Mouse (Mus musculus) embryonic facial prominence, embryonic 15.5 days (tissue): ENCODE data around the gene Slc25a29. TPM values are rescaled to one million over a fixed set of nuclear protein-coding genes. Genes with fewer than 3 reads are reported as not detected.
"Not testable (repeated sequence)": the region's sequence is repeated elsewhere in the genome, so short reads cannot be mapped to it uniquely, and the experiment has no call there.

ENCODE experiments used
- ATAC-seq: fragments of 200-750 bp; cut with Nextera tagmentation; 2 replicates; pipeline ENCODE4 v1.8.0; 2017; ENCODE audit warnings: low read depth, moderate TSS enrichment; ENCODE audit not compliant: insufficient number of reproducible peaks, low FRiP score, low TSS enrichment
- H3K27ac ChIP-seq: fragments of 300-500 bp; sonication (generic); replicated peaks from 2 replicates; pipeline ENCODE4 v1.5.1; 2015; ENCODE audit warnings: mild to moderate bottlenecking, inconsistent platforms
- H3K27me3 ChIP-seq: fragments of 300-500 bp; sonication (generic); 2 replicates; pipeline ENCODE4 v1.6.1; 2015; ENCODE audit warnings: inconsistent platforms
- H3K36me3 ChIP-seq: fragments of 300-500 bp; sonication (generic); 2 replicates; pipeline ENCODE4 v1.6.1; 2015; ENCODE audit warnings: mild to moderate bottlenecking, inconsistent platforms
- H3K4me1 ChIP-seq: fragments of 300-500 bp; sonication (generic); 2 replicates; pipeline ENCODE4 v1.6.1; 2015; ENCODE audit warnings: inconsistent platforms
- H3K4me2 ChIP-seq: fragments of 300-500 bp; sonication (generic); replicated peaks from 2 replicates; pipeline ENCODE4 v1.6.1; 2015; ENCODE audit warnings: mild to moderate bottlenecking, inconsistent platforms
- H3K4me3 ChIP-seq: fragments of 300-500 bp; sonication (generic); replicated peaks from 2 replicates; pipeline ENCODE4 v1.5.1; 2015; ENCODE audit warnings: mild to moderate bottlenecking, inconsistent platforms
- H3K9ac ChIP-seq: fragments of 300-500 bp; sonication (generic); 2 replicates; pipeline ENCODE4 v1.6.1; 2015; ENCODE audit warnings: inconsistent platforms
- H3K9me3 ChIP-seq: fragments of 300-500 bp; sonication (generic); replicated peaks from 2 replicates; pipeline ENCODE4 v1.6.1; 2016; ENCODE audit warnings: inconsistent platforms
- WGBS: fragments of 180-500 bp; shearing (Covaris S2); methylation state at CpG from one replicate; pipeline ENCODE4 v1.1.7; 2015; 5-methylcytosine and 5-hydroxymethylcytosine counted together
- polyA plus RNA-seq: library from polyadenylated mRNA; unstranded; fragments of >200 nt; fragmentation: Nextera tagmentation; extraction: Ambion mirVana; gene quantifications from 2 replicates; pipeline ENCODE4 v1.2.1, GENCODE M21; 2015

Gene Slc25a29
- polyA plus RNA-seq, 1 experiment from 2014 or later: 11.3 TPM

GRCm38 (mm10) chr12:108856186-108856585 lies 20.5 kb upstream of the Slc25a29 start:
- 77% methylated on average over 8 of the region's 8 CpGs for WGBS
- Histone ChIP-seq H3K9me3 (no peaks in the 10 kb centered on the region), H3K27ac (no peak overlapping the region), H3K36me3 (peaks cover 20% of the 10 kb centered on the region; the same call in 1 of the 2 replicates), H3K4me3 (no peak overlapping the region), H3K9ac (no peak overlapping the region), H3K27me3 (no peaks in the 10 kb centered on the region), H3K4me2 (no peak overlapping the region), H3K4me1 (0 out of 2 replicates have a peak, but pooled peaks cover 6% of the 10 kb centered on the region)
- ATAC-seq: no peak

DNA sequence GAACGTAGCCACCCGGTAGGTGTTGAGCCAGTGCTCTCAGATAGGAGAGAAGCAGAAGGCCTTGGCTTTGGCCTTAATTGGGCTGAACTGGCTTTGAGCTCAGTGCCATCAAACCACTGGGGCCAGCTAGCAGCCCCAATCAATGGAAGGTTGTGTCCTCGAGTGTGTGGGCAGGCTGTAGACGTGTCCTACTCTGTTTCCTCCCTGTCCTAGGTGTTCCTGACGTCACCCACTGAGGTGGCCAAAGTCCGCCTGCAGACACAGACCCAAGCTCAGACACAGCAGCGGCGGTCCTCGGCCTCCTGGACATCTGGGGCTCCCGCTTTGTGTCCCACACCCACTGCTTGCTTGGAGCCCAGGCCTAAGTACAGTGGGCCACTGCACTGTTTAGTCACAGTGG lies 19.4 kb upstream of the Slc25a29 start:
- 87% methylated on average over 10 of the region's 10 CpGs for WGBS
- no peak overlapping the region for H3K9ac ChIP-seq
- H3K27me3 ChIP-seq: no peaks in the 10 kb centered on the region
- H3K4me1 ChIP-seq: 0 out of 2 replicates have a peak, but pooled peaks cover 6% of the 10 kb centered on the region
- no peaks in the 10 kb centered on the region for H3K9me3 ChIP-seq
- no peak overlapping the region for H3K4me3 ChIP-seq
- no peak overlapping the region for H3K4me2 ChIP-seq
- ATAC-seq: no peak
- H3K27ac ChIP-seq: no peak overlapping the region
- H3K36me3 ChIP-seq: peaks cover 11% of the 10 kb centered on the region; the same call in 1 of the 2 replicates

GRCm38 (mm10) chr12:108852822-108853221 lies 17.1 kb upstream of the Slc25a29 start:
- Histone ChIP-seq H3K4me3 (no peak overlapping the region), H3K36me3 (no peaks in the 10 kb centered on the region), H3K9me3 (no peaks in the 10 kb centered on the region), H3K9ac (no peak overlapping the region), H3K4me2 (no peak overlapping the region), H3K4me1 (0 out of 2 replicates have a peak, but pooled peaks cover 6% of the 10 kb centered on the region), H3K27me3 (no peaks in the 10 kb centered on the region), H3K27ac (no peak overlapping the region)
- WGBS: 89% methylated on average over 8 of the region's 8 CpGs
- ATAC-seq: no peak

- no peak for ATAC-seq
- Histone ChIP-seq H3K4me1 (0 out of 2 replicates have a peak, but pooled peaks cover 5% of the 10 kb centered on the region), H3K36me3 (no peaks in the 10 kb centered on the region), H3K9ac (no peak overlapping the region), H3K4me3 (no peak overlapping the region), H3K27me3 (no peaks in the 10 kb centered on the region), H3K27ac (no peak overlapping the region), H3K9me3 (no peaks in the 10 kb centered on the region), H3K4me2 (no peak overlapping the region)
- 78% methylated on average over 8 of the region's 8 CpGs for WGBS
These were observed 15.2 kb upstream of the Slc25a29 start for GRCm38 (mm10) chr12:108850886-108851285.

DNA sequence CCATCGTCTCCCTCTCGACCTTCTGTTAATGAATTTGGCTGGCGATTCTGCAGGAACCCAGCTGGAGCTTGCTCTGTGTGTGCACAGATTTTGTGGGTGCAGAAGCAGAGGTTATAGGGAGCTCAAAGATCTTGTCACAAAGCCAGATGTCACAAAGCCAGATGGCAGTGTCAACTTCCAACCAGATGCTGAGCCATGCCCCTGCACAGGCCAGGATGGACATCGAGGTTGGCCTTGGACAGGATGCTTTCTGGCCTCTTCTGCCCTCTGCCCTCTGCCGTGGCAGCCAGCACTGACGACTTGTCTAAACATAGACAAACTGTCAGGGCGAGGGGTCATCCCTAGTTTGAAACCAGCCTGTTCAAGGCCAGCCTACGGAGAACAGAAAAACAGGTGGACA lies 14.4 kb upstream of the Slc25a29 start:
- no peak for ATAC-seq
- no peak overlapping the region for H3K9ac ChIP-seq
- no peak overlapping the region for H3K4me2 ChIP-seq
- H3K9me3 ChIP-seq: no peaks in the 10 kb centered on the region
- H3K4me3 ChIP-seq: no peak overlapping the region
- 49% methylated on average over 8 of the region's 8 CpGs for WGBS
- no peaks in the 10 kb centered on the region for H3K4me1 ChIP-seq
- H3K36me3 ChIP-seq: peaks cover 6% of the 10 kb centered on the region
- H3K27ac ChIP-seq: no peak overlapping the region
- H3K27me3 ChIP-seq: no peaks in the 10 kb centered on the region

DNA sequence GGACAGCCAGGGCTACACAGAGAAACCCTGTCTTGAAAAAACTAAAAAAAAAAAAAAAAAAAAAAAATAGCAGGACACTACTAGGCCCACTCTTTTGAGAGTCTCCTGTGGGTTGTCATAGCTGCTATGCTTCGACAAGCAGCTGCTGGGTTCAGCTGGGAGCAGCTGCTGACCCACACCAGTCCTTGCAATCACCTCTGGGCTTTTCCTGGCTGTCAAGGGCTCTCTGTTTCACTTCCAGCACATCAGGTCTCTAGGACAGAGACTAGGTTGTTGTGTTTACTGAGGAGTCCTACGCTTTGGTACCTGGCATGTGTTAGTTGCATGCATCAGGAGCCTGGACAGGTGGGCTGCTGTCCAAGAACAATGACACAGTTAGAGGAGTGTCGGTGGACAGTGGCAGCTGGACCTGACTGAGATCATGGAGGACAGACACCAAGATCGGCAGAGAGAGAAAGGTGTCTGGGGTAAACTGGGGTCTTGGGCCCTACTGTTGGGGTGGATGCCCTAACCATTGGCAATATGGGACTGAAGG lies 13.9 kb upstream of the Slc25a29 start:
- WGBS: 80% methylated on average over 4 of the region's 4 CpGs

GRCm38 (mm10) chr12:108848033-108848432 lies 12.3 kb upstream of the Slc25a29 start:
- H3K4me1 ChIP-seq, H3K27ac ChIP-seq, H3K27me3 ChIP-seq, H3K4me2 ChIP-seq, H3K4me3 ChIP-seq, H3K9ac ChIP-seq, H3K9me3 ChIP-seq, ATAC-seq: not testable (repeated sequence)
- WGBS: 93% methylated on average over 3 of the region's 3 CpGs
- peaks cover 22% of the 10 kb centered on the region for H3K36me3 ChIP-seq

More for the DNA sequence above, 13.9 kb upstream of the Slc25a29 start:
- no peaks in the 10 kb centered on the region for H3K9me3 ChIP-seq
- peaks cover 11% of the 10 kb centered on the region for H3K36me3 ChIP-seq
- no peak overlapping the region for H3K27ac ChIP-seq
- no peak overlapping the region for H3K9ac ChIP-seq
- H3K4me1 ChIP-seq: no peaks in the 10 kb centered on the region
- H3K4me2 ChIP-seq: no peak overlapping the region
- no peak overlapping the region for H3K4me3 ChIP-seq
- no peaks in the 10 kb centered on the region for H3K27me3 ChIP-seq
- ATAC-seq: no peak

- Histone ChIP-seq H3K4me3 (no peak overlapping the region), H3K4me2 (no peak overlapping the region), H3K27me3 (no peaks in the 10 kb centered on the region), H3K9me3 (no peaks in the 10 kb centered on the region), H3K36me3 (peaks cover 48% of the 10 kb centered on the region), H3K9ac (no peak overlapping the region), H3K27ac (no peak overlapping the region), H3K4me1 (peaks cover 8% of the 10 kb centered on the region)
- no peak for ATAC-seq
- WGBS: 85% methylated on average over 7 of the region's 7 CpGs
These were observed 7.0 kb upstream of the Slc25a29 start for GRCm38 (mm10) chr12:108842663-108843062.

DNA sequence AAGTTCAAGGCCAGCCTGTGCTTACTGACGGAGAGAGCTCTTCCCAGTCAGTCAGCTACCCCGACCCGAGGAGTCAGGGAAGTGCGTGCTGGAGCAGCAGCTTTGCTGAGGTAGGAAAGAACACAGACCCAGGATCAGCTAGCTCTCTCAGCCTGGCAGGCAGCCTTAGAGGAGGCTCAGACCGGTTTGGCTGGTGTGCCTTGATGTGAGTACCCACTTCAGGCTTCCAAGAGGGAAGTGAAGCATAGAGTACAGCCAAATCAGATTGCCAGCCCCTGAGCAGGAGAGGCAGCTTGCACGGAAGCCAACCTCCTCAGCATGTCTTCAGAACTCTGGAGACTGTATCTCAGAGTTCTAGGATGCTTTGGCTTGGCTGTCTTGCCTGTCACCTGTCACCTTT lies 5.5 kb upstream of the Slc25a29 start:
- Histone ChIP-seq H3K9ac (no peak overlapping the region), H3K36me3 (peaks cover 48% of the 10 kb centered on the region), H3K4me3 (no peak overlapping the region), H3K4me2 (no peak overlapping the region), H3K4me1 (peaks cover 20% of the 10 kb centered on the region), H3K27me3 (no peaks in the 10 kb centered on the region), H3K27ac (peak overlapping the region; percentile 39), H3K9me3 (no peaks in the 10 kb centered on the region)
- ATAC-seq: no peak
- WGBS: 75% methylated on average over 6 of the region's 6 CpGs

DNA sequence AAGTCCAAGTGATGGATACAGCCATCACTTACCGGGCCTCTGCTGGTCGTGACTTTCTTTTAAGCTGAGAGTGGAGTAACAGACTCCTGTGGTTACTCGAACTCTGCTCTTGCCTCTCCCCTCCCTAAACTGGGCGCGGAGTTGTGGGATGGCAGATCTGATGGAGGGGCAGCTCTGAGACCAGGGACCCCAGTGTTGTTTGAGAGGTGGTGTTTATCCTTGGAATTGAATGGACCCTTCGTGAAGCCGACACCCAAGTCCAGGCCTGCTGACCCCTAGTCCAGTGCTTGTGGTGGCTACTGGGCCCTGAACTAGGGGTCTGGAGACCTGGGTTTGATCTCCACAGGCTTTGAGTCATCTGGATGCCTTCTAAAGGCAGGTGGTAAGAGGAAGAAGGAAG lies 1.0 kb upstream of the Slc25a29 start:
- Histone ChIP-seq H3K9me3 (no peaks in the 10 kb centered on the region), H3K9ac (peak overlapping the region; percentile 75), H3K27ac (peak overlapping the region; percentile 90), H3K4me3 (peak overlapping the region; percentile 76), H3K4me2 (peak overlapping the region; percentile 93), H3K36me3 (peaks cover 13% of the 10 kb centered on the region), H3K27me3 (no peaks in the 10 kb centered on the region), H3K4me1 (peaks cover 35% of the 10 kb centered on the region)
- no peak for ATAC-seq
- 37% methylated on average over 7 of the region's 7 CpGs for WGBS

GRCm38 (mm10) chr12:108835208-108835839 lies 359 bp downstream of the Slc25a29 start:
- Histone ChIP-seq H3K9me3 (no peaks in the 10 kb centered on the region), H3K4me1 (peaks cover 35% of the 10 kb centered on the region), H3K27me3 (no peaks in the 10 kb centered on the region), H3K4me3 (peak overlapping the region; percentile 76), H3K36me3 (peaks cover 3% of the 10 kb centered on the region; the same call in 1 of the 2 replicates), H3K27ac (peak overlapping the region; percentile 90; the same call in 1 of the 2 replicates), H3K9ac (peak overlapping the region; percentile 66), H3K4me2 (peak overlapping the region; percentile 93)
- no peak; the same call in 1 of the 2 replicates for ATAC-seq
- under 1% methylated on average over 51 of the region's 51 CpGs for WGBS
